Mouse (Mus musculus): ENCODE data around the gene Gm45753.
"Not testable (repeated sequence)": the region's sequence is repeated elsewhere in the genome, so short reads cannot be mapped to it uniquely, and the experiment has no call there.

Gene Gm45753

GRCm38 (mm10) chr8:45308366-45308765, at the start of gene Gm45753:
Gene Gm45753, minus strand, starts transcription at chr8:45308466.
- DNase-seq (ENCODE audit: low read depth), result no peak

- DNase-seq (ENCODE audit: low read depth), result no peak
These were observed 47.5 kb upstream of the Gm45753 start for GRCm38 (mm10) chr8:45355809-45356208.

- peak; percentile 85 for DNase-seq (ENCODE audit: low read depth)
These were observed 36.8 kb upstream of the Gm45753 start for GRCm38 (mm10) chr8:45345031-45345430.

GRCm38 (mm10) chr8:45344298-45344697, 36.0 kb upstream of the Gm45753 start:
- DNase-seq (ENCODE audit: low read depth), result no peak

- no peak for DNase-seq (ENCODE audit: low read depth)
These were observed 33.7 kb upstream of the Gm45753 start for GRCm38 (mm10) chr8:45341630-45342628.

- DNase-seq (ENCODE audit: low read depth), result no peak
These were observed 25.2 kb upstream of the Gm45753 start for GRCm38 (mm10) chr8:45333493-45333892.

- peak; percentile 89 for DNase-seq (ENCODE audit: low read depth)
These were observed 24.6 kb upstream of the Gm45753 start, which contains the start of gene Cyp4v3 for GRCm38 (mm10) chr8:45332685-45333409. Gene Cyp4v3, minus strand, starts transcription at chr8:45333216.

- DNase-seq (ENCODE audit: low read depth), result peak; percentile 4
These were observed 22.6 kb upstream of the Gm45753 start for GRCm38 (mm10) chr8:45330856-45331255.

- no peak for DNase-seq (ENCODE audit: low read depth)
These were observed 21.1 kb upstream of the Gm45753 start for GRCm38 (mm10) chr8:45329206-45329980.

- not testable (repeated sequence) for DNase-seq (ENCODE audit: low read depth)
These were observed 18.8 kb upstream of the Gm45753 start for GRCm38 (mm10) chr8:45327076-45327475.

GRCm38 (mm10) chr8:45324151-45324550, 15.9 kb upstream of the Gm45753 start:
- no peak for DNase-seq (ENCODE audit: low read depth)

GRCm38 (mm10) chr8:45321365-45321764, 13.1 kb upstream of the Gm45753 start:
- no peak for DNase-seq (ENCODE audit: low read depth)

- no peak for DNase-seq (ENCODE audit: low read depth)
These were observed 12.7 kb upstream of the Gm45753 start for GRCm38 (mm10) chr8:45320930-45321329.

- no peak for DNase-seq (ENCODE audit: low read depth)
These were observed 2.7 kb upstream of the Gm45753 start for GRCm38 (mm10) chr8:45310967-45311366.

GRCm38 (mm10) chr8:45305479-45305878, 2.8 kb downstream of the Gm45753 start:
- DNase-seq (ENCODE audit: low read depth), result no peak

- no peak for DNase-seq (ENCODE audit: low read depth)
These were observed 3.9 kb downstream of the Gm45753 start for GRCm38 (mm10) chr8:45304354-45304753.

- DNase-seq (ENCODE audit: low read depth), result no peak
These were observed 5.9 kb downstream of the Gm45753 start for GRCm38 (mm10) chr8:45302390-45302789.

GRCm38 (mm10) chr8:45295276-45295675, 13.0 kb downstream of the Gm45753 start:
- no peak for DNase-seq (ENCODE audit: low read depth)

GRCm38 (mm10) chr8:45294687-45295086, 13.6 kb downstream of the Gm45753 start, which contains the start of gene Klkb1:
Gene Klkb1, minus strand, starts transcription at chr8:45294859.
- no peak for DNase-seq (ENCODE audit: low read depth)

GRCm38 (mm10) chr8:45291790-45292189, 16.5 kb downstream of the Gm45753 start:
- no peak for DNase-seq (ENCODE audit: low read depth)

GRCm38 (mm10) chr8:45281630-45282029, 26.6 kb downstream of the Gm45753 start:
- no peak for DNase-seq (ENCODE audit: low read depth)

- no peak for DNase-seq (ENCODE audit: low read depth)
These were observed 30.8 kb downstream of the Gm45753 start for GRCm38 (mm10) chr8:45277453-45277852.

Measured in induced T-regulatory cell, adult 2 months (primary cell).